Mouse (Mus musculus) erythroblast, embryonic 14.5 days (primary cell): ENCODE data around the gene Lmna.

Experiments
- GATA1 ChIP-seq: IDR thresholded peaks from 2 replicates; pipeline ENCODE4 v1.6.1; 2012; ENCODE audit warnings: low read length, inconsistent platforms, mixed read lengths
- TAL1 ChIP-seq: IDR thresholded peaks from 3 replicates; pipeline ENCODE4 v1.6.1; 2012; ENCODE audit warnings: low read length, inconsistent platforms, mixed read lengths

GRCm38 (mm10) chr3:88539397-88539796 is 29.6 kb upstream of the Lmna start:
- TF ChIP-seq TAL1 (no peak), GATA1 (no peak)
